Mouse (Mus musculus): ENCODE measurements around the gene Ak4.

DNA sequence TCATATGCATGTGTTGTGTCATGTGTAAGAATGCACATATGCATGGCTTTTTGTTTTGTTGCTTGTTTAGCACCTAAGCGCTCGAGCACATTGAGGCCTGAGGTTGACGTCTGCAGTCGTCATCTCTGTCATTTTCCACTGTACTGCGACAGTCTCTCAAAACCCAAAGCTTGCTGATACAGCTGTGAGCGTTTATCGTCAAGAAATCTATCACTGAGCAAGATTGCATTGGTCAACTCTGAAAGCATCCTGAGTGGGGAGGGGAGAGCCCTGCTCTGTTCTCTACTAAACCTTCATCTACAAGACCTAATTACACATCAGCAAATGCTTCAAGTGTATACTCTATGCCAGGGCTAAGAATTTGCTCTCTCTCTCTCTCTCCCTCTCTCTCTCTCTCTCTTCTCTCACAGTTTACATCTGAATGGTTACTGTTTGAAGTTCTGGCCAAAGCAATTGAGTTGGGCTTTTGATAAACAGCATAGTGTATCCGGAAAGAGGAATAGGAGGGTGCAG is 24.0 kb upstream of the Ak4 start:
- TF ChIP-seq CTCF (IDR thresholded peaks at IDR 0.05; ENCODE audit: low read depth, low read length) (no peak), POLR2A (IDR thresholded peaks at IDR 0.05; ENCODE audit: borderline replicate concordance, low read depth, low read length) (no peak)

Measured in bone marrow macrophage, adult 2 months (primary cell).